Mouse (Mus musculus) bone marrow, adult 2 months (tissue): ENCODE measurements at regions not wholly inside any gene's neighbourhood (a gene's known extent, or its start where the extent isn't known, plus 50 kb on each side); places are given as distances from the start of the nearest gene placed in this dataset.

Experiments
- CTCF ChIP-seq: fragments of 200-500 bp; IDR thresholded peaks from 2 replicates; pipeline ENCODE4 v1.5.1; 2011; ENCODE audit warnings: low read length, control low read depth; ENCODE audit not compliant: control insufficient read depth, insufficient read depth
- POLR2A ChIP-seq: fragments of 200-500 bp; IDR thresholded peaks from 2 replicates; pipeline ENCODE4 v1.6.1; 2011; ENCODE audit warnings: low read depth, mild to moderate bottlenecking, control low read depth, low read length, borderline replicate concordance; ENCODE audit not compliant: control insufficient read depth

GRCm38 (mm10) chr2:51840808-51841207 is 94.2 kb downstream of the Rbm43 start:
- no peak for TF ChIP-seq CTCF
- TF ChIP-seq POLR2A, result no peak
